Mouse (Mus musculus) forebrain, embryonic 10.5 days (tissue): ENCODE data around the gene Nudcd2. TPM values are rescaled to one million over a fixed set of nuclear protein-coding genes. Genes with fewer than 3 reads are reported as not detected.

Source experiments
- DNase-seq: peaks from one replicate; pipeline ENCODE4 v3.0.0-alpha.2; 2017; ENCODE audit warnings: low spot score; ENCODE audit errors: extremely low spot score
- H3K27ac ChIP-seq: fragments of 300-500 bp; sonication (generic); 2 replicates; pipeline ENCODE4 v1.5.1; 2016; ENCODE audit warnings: mild to moderate bottlenecking
- H3K27me3 ChIP-seq: fragments of 300-500 bp; sonication (generic); 2 replicates; pipeline ENCODE4 v1.6.1; 2016; ENCODE audit warnings: mild to moderate bottlenecking; ENCODE audit not compliant: poor library complexity, severe bottlenecking
- H3K36me3 ChIP-seq: fragments of 300-500 bp; sonication (generic); replicated peaks from 2 replicates; pipeline ENCODE4 v1.6.1; 2016; ENCODE audit warnings: mild to moderate bottlenecking, moderate library complexity
- H3K4me1 ChIP-seq: fragments of 300-500 bp; sonication (generic); 2 replicates; pipeline ENCODE4 v1.6.1; 2016
- H3K4me3 ChIP-seq: fragments of 300-500 bp; sonication (generic); 2 replicates; pipeline ENCODE4 v1.5.1; 2016; ENCODE audit warnings: mild to moderate bottlenecking, moderate library complexity
- H3K9me3 ChIP-seq: fragments of 300-500 bp; sonication (generic); 2 replicates; pipeline ENCODE4 v1.6.1; 2016; ENCODE audit warnings: mild to moderate bottlenecking, moderate library complexity
- WGBS: fragments of 180-500 bp; shearing (Covaris S2); methylation state at CpG from one replicate; pipeline ENCODE4 v1.1.7; 2016; 5-methylcytosine and 5-hydroxymethylcytosine counted together
- polyA plus RNA-seq: library from polyadenylated mRNA; unstranded; fragments of >200 nt; fragmentation: Nextera tagmentation; extraction: Ambion mirVana; gene quantifications from 2 replicates; pipeline ENCODE4 v1.2.1, GENCODE M21; 2016

Gene Nudcd2
- polyA plus RNA-seq, 1 experiment from 2014 or later, result 236 TPM

DNA sequence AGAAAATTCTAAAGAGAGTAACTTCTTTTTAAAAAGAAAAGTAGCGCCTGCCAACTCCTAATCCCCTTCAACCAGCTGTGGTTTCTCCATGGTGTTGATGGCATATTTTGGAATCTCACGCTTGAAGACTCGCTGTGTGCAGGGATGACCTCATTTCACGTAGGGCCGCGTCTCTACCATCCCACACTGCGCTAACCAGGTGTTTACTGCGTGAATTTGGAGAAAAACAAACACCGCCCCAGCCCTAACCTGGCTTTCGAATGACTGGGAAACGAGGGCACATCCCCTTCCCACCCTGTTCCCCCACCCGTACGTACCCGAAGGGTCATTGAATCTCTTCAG lies 499 bp upstream of the Nudcd2 start:
- peak overlapping the region; percentile 98 for H3K27ac ChIP-seq
- DNase-seq, result no peak
- no peaks in the 10 kb centered on the region for H3K27me3 ChIP-seq
- peaks cover 64% of the 10 kb centered on the region for H3K36me3 ChIP-seq
- H3K9me3 ChIP-seq, result no peaks in the 10 kb centered on the region
- peak overlapping the region; percentile 90 for H3K4me3 ChIP-seq
- 2% methylated on average over 14 of the region's 14 CpGs for WGBS
- peaks cover 39% of the 10 kb centered on the region for H3K4me1 ChIP-seq

DNA sequence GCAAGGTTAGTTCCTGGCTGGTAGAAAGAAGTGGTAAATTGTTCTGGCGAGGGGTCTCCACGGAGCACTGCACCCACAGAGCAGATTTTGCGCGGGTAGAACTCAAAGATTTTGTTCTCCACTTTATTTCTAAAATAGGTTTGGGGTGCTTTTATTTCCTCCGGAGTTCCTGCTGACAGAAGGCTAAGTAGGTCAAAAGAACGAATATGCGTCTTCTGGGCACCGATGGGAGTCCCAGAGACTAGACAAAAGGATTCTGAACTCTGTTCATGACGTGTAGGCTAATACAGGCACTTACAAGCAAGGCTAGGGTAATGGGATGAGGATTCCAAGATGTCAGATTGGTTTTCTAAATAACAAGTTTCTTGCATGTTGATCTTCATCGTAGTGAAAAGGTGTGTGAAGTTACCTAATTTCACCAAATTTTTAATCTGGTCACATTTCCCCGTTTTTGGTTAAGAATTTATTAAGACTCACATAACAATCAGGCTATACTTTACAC lies 835 bp downstream of the Nudcd2 start:
- H3K9me3 ChIP-seq, result no peaks in the 10 kb centered on the region
- DNase-seq, result no peak
- 7% methylated on average over 11 of the region's 11 CpGs for WGBS

DNA sequence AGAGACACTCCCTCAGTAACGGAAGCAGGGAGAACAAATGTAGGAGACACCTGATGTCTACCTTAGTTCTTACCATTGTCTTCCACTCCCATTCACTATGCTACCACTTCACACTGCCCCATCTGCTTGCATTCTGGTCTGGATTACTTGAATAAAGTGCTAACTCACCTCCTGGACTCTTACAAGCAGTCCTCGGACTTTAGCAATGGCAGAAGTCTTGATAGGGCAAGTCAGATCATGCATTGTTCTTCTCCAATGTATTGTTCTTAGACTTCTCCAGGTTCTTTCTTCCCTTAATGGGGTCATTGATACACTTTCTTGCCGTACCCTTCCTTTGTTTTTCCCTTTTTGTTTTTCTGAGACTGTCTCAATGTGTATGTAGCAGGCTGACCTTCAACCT lies 3.9 kb downstream of the Nudcd2 start:
- no peak overlapping the region for H3K4me3 ChIP-seq
- H3K4me1 ChIP-seq, result peaks cover 17% of the 10 kb centered on the region
- no peak for DNase-seq
- no peaks in the 10 kb centered on the region for H3K27me3 ChIP-seq
- no peak overlapping the region for H3K27ac ChIP-seq
- H3K9me3 ChIP-seq, result no peaks in the 10 kb centered on the region
- H3K36me3 ChIP-seq, result peaks cover 71% of the 10 kb centered on the region
- 93% methylated on average over 3 of the region's 3 CpGs for WGBS

More for the DNA sequence above, 835 bp downstream of the Nudcd2 start:
- peaks cover 64% of the 10 kb centered on the region for H3K36me3 ChIP-seq
- peaks cover 39% of the 10 kb centered on the region for H3K4me1 ChIP-seq
- no peaks in the 10 kb centered on the region for H3K27me3 ChIP-seq
- H3K4me3 ChIP-seq, result peak overlapping the region; percentile 90
- H3K27ac ChIP-seq, result peak overlapping the region; percentile 98

DNA sequence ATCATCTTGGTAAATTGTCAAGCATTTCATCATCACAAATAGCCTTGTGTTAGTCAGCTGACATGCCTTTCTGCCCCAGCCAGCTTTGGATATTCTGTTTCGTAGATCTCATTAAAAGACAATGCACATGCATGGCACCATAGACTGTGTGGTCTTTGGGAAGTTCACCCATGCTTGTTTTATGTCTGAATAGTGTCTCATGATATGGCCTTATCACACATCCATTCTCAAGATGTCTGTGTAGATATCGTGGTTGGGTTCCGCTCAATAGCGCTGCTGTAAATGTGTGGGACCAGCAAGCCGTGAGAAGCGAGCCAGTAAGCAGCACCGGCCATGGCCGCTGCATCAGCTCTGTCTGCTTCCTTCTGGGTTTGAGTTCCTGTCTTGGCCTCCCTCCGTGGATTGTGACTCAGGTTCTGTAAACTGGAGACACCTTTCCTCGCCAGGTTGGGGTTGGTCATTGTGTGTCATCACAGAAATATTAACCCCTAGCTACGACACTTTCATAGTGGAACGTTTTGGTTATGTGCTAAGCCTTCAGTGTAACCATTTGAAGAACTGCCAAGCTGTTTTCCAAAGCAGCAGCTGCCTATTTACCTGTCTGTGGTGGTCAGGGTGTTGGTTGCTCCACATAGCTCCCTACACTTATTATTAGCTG lies 8.3 kb downstream of the Nudcd2 start:
- Histone ChIP-seq H3K36me3 (peaks cover 59% of the 10 kb centered on the region), H3K27me3 (no peaks in the 10 kb centered on the region), H3K4me1 (no peaks in the 10 kb centered on the region), H3K27ac (no peak overlapping the region), H3K9me3 (no peaks in the 10 kb centered on the region), H3K4me3 (no peak overlapping the region)
- 93% methylated on average over 12 of the region's 12 CpGs for WGBS
- DNase-seq, result no peak

DNA sequence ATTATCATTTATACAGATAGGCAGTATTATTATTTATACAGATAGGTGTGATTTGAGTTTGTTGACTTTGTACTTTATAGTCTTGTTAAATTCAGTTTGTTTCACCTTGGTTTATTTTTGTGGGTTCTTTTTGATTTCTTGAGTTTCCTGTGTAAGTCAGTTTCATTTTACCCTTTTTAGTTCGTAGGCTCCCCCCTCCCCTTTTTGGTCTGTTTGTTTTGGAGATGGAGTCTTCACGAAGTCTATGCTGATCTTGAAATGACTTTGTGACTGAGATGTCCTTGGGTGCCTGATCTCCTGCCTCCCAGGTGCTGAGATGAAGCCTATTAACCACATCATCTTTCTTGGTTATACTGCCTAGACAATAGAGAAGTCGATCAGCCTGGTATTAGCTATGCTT lies 10.9 kb downstream of the Nudcd2 start:
- no peak for DNase-seq
- peaks cover 36% of the 10 kb centered on the region for H3K36me3 ChIP-seq
- no peaks in the 10 kb centered on the region for H3K27me3 ChIP-seq
- H3K4me3 ChIP-seq, result no peak overlapping the region
- WGBS, result 85% methylated on average over 3 of the region's 3 CpGs
- H3K27ac ChIP-seq, result no peak overlapping the region
- H3K9me3 ChIP-seq, result no peaks in the 10 kb centered on the region
- no peaks in the 10 kb centered on the region for H3K4me1 ChIP-seq

DNA sequence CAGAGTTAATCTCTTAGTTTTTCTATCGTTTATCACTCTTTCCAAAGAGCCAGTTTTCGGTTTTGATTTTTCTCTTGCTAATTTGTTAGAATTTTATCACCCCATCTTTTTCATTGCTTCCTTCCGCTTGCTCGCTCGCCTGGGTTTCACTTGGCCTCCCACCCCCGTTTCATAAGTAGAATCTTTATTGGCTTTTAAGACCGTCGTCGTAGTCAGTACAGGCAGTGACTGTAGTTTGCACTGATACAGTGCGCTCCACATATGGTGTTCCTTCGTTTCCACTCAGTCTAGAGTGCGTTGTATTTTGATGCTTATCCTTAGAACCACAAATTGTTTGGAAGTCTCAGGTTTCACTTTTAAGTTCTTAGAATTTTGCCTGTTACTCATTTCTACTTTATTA lies 12.9 kb downstream of the Nudcd2 start:
- 95% methylated on average over 12 of the region's 12 CpGs for WGBS
- peaks cover 23% of the 10 kb centered on the region for H3K36me3 ChIP-seq
- H3K27ac ChIP-seq, result no peak overlapping the region
- H3K4me3 ChIP-seq, result no peak overlapping the region
- H3K4me1 ChIP-seq, result no peaks in the 10 kb centered on the region
- H3K27me3 ChIP-seq, result no peaks in the 10 kb centered on the region
- DNase-seq, result no peak
- no peaks in the 10 kb centered on the region for H3K9me3 ChIP-seq

DNA sequence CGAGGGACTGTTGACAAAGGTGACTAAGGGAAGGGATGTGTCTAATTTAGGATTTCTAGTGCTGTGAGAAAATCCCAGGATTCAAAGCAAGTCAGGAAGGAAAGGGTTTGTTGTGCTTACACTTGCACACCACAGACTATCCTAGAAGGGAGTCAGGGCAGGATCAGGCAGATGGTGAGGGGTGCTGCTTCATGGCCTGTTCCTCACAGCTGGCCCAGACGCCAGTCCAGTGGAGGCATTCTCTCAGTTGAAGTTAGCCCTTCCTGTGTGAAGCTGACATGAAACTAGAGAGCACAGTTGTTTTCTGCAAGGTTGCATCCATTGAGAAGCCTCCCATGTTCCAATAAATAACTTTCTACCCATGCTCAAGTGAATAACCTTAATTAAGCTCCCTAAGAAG lies 14.2 kb downstream of the Nudcd2 start:
- no peaks in the 10 kb centered on the region for H3K4me1 ChIP-seq
- H3K4me3 ChIP-seq, result no peak overlapping the region
- peaks cover 16% of the 10 kb centered on the region for H3K36me3 ChIP-seq
- DNase-seq, result no peak
- 72% methylated on average over 2 of the region's 2 CpGs for WGBS
- H3K27me3 ChIP-seq, result no peaks in the 10 kb centered on the region
- no peak overlapping the region for H3K27ac ChIP-seq
- H3K9me3 ChIP-seq, result no peaks in the 10 kb centered on the region

DNA sequence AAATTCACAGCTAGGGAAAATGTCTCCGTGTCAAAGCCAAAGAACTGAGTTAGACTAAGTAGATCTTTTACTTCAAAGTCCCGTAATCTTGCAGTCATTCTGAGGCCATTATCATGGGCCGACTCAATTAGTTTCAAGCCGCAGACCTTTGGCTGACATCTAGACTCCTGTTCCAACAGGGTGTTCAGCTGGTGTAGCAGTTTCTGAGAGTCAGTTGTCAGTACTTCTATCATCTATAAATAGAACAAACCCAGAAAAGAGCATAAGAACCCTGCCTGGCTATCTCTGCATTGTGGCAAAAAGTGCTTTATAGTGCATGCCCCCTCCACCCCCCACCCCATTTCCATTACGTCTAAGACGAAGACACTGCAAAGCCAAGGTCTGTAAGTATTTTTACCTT lies 20.4 kb downstream of the Nudcd2 start:
- Histone ChIP-seq H3K27ac (no peak overlapping the region), H3K9me3 (no peaks in the 10 kb centered on the region), H3K4me3 (no peak overlapping the region), H3K27me3 (no peaks in the 10 kb centered on the region), H3K4me1 (peaks cover 20% of the 10 kb centered on the region), H3K36me3 (peaks cover 7% of the 10 kb centered on the region)
- DNase-seq, result no peak
- WGBS, result 85% methylated on average over 6 of the region's 6 CpGs

DNA sequence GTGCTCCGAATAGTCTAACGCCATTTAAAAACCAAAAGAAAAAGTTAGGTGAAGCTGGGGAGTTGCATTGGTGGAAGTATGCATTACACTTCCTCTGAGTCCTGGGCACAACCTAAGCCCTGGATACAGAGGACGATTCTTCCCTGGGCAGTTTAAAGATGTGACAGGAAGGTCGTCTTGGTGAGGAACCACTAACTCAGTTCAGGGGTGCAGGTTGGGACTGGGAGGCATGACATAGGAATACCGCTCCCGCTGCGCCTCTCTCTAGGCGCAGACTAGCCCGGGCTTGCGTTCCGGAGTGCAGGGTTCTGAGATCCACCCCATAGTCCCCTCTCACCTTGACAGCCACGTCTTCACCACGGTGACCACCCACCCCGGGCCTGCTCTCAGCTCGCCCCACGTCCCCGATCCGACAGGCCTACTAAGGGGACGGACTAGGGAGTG lies 21.2 kb downstream of the Nudcd2 start:
- H3K4me1 ChIP-seq, result peaks cover 20% of the 10 kb centered on the region
- peak overlapping the region; percentile 84 for H3K4me3 ChIP-seq
- H3K27me3 ChIP-seq, result no peaks in the 10 kb centered on the region
- 3% methylated on average over 19 of the region's 19 CpGs for WGBS
- no peaks in the 10 kb centered on the region for H3K9me3 ChIP-seq
- no peak for DNase-seq
- H3K27ac ChIP-seq, result peak overlapping the region; percentile 90
- peaks cover 5% of the 10 kb centered on the region for H3K36me3 ChIP-seq

DNA sequence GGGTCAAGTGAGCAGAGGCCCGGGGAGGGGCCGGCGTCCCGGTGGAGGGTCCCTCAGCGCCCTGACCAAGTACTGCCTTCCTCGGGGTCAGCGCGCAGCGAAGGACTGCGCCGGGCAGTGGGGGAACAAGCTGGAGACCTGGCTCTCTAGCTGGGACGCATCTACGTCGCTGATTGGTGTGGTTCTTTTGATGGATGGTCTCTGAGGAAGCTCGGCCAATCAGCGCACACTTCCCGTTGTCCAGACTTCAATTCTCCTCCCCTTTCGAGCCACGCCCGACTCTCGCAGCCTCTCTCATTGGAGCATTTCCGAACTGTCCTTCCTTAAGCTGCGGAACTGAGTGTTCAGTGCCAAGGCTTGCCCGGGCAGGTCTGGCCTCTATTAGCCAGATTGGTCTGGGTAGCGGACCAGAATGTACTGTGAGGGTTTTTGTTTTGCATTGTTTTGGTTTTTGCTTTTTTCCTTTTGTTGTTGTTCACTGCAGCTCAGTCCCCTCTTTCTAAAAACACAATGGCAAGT lies 21.7 kb downstream of the Nudcd2 start, which contains the start of gene Ccng1:
Gene Ccng1, minus strand, starts transcription at position 203 of the 519 bp plus-strand sequence.
- Histone ChIP-seq H3K27ac (peak within 1 kb of the TSS; percentile 90), H3K9me3 (no peaks in the 10 kb centered on the region), H3K4me1 (peaks cover 20% of the 10 kb centered on the region), H3K4me3 (peak within 1 kb of the TSS; percentile 84), H3K27me3 (no peaks in the 10 kb centered on the region), H3K36me3 (peaks cover 4% of the 10 kb centered on the region)
- peak; percentile 91 for DNase-seq
- WGBS, result 0% methylated on average over 25 of the region's 25 CpGs

DNA sequence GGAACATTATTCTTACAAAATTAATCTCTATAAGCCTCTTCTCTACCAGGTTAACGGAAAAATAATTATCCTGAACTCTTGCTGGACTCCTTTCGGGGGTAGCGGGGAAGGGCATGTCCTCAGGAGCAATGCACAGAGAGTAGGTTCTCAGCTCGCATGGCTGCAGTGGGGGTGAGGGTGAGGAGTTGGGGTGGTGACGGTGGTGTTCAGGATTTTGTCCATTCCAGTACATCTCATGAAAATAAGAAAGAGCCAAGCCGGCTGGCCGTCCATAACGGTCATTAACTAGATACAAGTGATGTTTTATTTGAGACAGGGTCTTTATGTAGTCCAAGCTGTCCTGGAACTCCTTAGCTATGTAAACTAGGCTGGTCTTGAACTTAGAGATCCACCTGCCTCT lies 22.5 kb downstream of the Nudcd2 start:
- H3K27me3 ChIP-seq, result no peaks in the 10 kb centered on the region
- peaks cover 2% of the 10 kb centered on the region for H3K36me3 ChIP-seq
- H3K27ac ChIP-seq, result peak overlapping the region; percentile 90
- peaks cover 20% of the 10 kb centered on the region for H3K4me1 ChIP-seq
- H3K4me3 ChIP-seq, result peak overlapping the region; percentile 84; the same call in 1 of the 2 replicates
- no peak for DNase-seq
- WGBS, result 89% methylated on average over 8 of the region's 8 CpGs
- no peaks in the 10 kb centered on the region for H3K9me3 ChIP-seq

DNA sequence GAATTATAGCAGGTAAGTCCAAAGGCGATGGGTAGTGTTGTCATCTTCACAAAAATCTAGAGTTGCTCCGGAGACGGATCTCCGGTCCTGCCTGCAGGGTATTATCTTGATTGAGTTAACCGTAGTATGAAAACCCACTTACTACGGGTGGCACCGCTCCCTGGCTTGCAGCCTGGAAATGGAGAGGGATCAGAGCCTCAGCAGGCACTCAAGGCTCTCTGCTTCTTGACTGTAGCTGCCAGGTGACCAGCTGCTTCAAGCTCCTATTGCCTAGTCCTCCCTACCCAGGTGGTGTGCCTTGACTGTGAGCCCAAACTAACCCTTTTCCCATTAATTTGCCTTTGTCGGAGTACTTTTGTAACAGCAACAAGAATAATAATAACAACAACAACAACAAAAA lies 26.4 kb downstream of the Nudcd2 start:
- Histone ChIP-seq H3K27ac (no peak overlapping the region), H3K9me3 (no peaks in the 10 kb centered on the region)
- 86% methylated on average over 8 of the region's 8 CpGs for WGBS

DNA sequence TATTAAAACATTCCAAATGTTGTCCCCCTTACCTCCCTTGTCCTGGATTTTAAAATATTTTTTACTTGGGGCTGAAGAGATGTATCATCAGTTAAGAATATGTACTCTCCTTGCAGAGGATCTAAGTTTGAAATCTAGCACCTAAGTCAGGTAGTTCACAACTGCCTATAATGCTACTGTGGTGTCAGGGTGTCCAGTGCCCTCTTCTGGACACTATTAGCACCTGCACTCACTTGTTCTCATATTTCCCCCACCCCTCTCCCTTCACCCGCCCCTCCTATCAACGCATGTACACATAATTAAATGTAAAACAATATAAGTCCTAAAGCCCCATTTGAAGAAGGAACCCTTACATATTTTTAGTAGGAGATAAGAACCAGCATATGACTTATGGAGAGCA lies 29.9 kb downstream of the Nudcd2 start:
- Histone ChIP-seq H3K9me3 (no peaks in the 10 kb centered on the region), H3K27me3 (no peaks in the 10 kb centered on the region), H3K27ac (no peak overlapping the region), H3K4me3 (no peak overlapping the region), H3K36me3 (no peaks in the 10 kb centered on the region), H3K4me1 (no peaks in the 10 kb centered on the region)
- no peak for DNase-seq
- 32% methylated on average over 2 of the region's 2 CpGs for WGBS

More for the DNA sequence above, 26.4 kb downstream of the Nudcd2 start:
- Histone ChIP-seq H3K4me1 (peaks cover 7% of the 10 kb centered on the region), H3K36me3 (no peaks in the 10 kb centered on the region), H3K4me3 (no peak overlapping the region), H3K27me3 (no peaks in the 10 kb centered on the region)
- DNase-seq, result no peak
